Mouse (Mus musculus) myocyte (in vitro differentiated cells): ENCODE measurements around the gene Fkbp14. TPM values are rescaled to one million over a fixed set of nuclear protein-coding genes. Genes with fewer than 3 reads are reported as not detected.

Experiments
- H3K27me3 ChIP-seq: one replicate; pipeline ENCODE4 v1.6.1; 2011; ENCODE audit not compliant: control insufficient read depth, insufficient read depth, insufficient read length
- H3K36me3 ChIP-seq: one replicate; pipeline ENCODE4 v1.6.1; 2011; ENCODE audit not compliant: control insufficient read depth, insufficient read depth
- H3K4me2 ChIP-seq: one replicate; pipeline ENCODE4 v1.6.1; 2011; ENCODE audit warnings: low read depth, control low read depth
- H3K4me3 ChIP-seq: one replicate; pipeline ENCODE4 v1.5.1; 2011; ENCODE audit warnings: mild to moderate bottlenecking, control low read depth, moderate library complexity
- H3K79me2 ChIP-seq: one replicate; pipeline ENCODE4 v1.6.1; 2011; ENCODE audit not compliant: control insufficient read depth, insufficient read depth
- H3ac ChIP-seq: one replicate; pipeline ENCODE4 v1.6.1; 2011; ENCODE audit not compliant: control insufficient read depth, insufficient read length
- CEBPB ChIP-seq: IDR thresholded peaks from 2 replicates; pipeline ENCODE4 v1.6.1; 2011; ENCODE audit warnings: mild to moderate bottlenecking, moderate library complexity; ENCODE audit not compliant: poor library complexity, insufficient read depth, severe bottlenecking
- E2F4 ChIP-seq: IDR thresholded peaks from one replicate; pipeline ENCODE4 v1.6.1; 2011; ENCODE audit warnings: mild to moderate bottlenecking, control low read depth, moderate library complexity; ENCODE audit not compliant: insufficient read depth
- MAX ChIP-seq: IDR thresholded peaks from one replicate; pipeline ENCODE4 v1.6.1; 2011; ENCODE audit warnings: low read depth, mild to moderate bottlenecking, control low read depth
- MYOD1 ChIP-seq, 3 experiments: IDR thresholded peaks; one replicate each; pipeline ENCODE4 v1.6.1; 2011; ENCODE audit warnings: control low read depth in 2 of 3, low read depth in 2 of 3, mild to moderate bottlenecking in 2 of 3, moderate library complexity in 1 of 3; ENCODE audit not compliant: insufficient read length in 2 of 3, control insufficient read depth in 1 of 3
- MYOG ChIP-seq, 3 experiments: IDR thresholded peaks; one replicate each; pipeline ENCODE4 v1.6.1; 2011; ENCODE audit warnings: control low read depth in 2 of 3, low read depth in 2 of 3, mild to moderate bottlenecking in 2 of 3; ENCODE audit not compliant: insufficient read length in 2 of 3, control insufficient read depth in 1 of 3, insufficient read depth in 1 of 3
- POLR2A ChIP-seq: IDR thresholded peaks from one replicate; pipeline ENCODE4 v1.6.1; 2011; ENCODE audit warnings: low read depth, mild to moderate bottlenecking, control low read depth, moderate library complexity; ENCODE audit not compliant: insufficient read length
- POLR2AphosphoS2 ChIP-seq: IDR thresholded peaks from one replicate; pipeline ENCODE4 v1.6.1; 2011; ENCODE audit warnings: low read depth, control low read depth; ENCODE audit not compliant: insufficient read length
- REST ChIP-seq: IDR thresholded peaks from one replicate; pipeline ENCODE4 v1.6.1; 2011; ENCODE audit warnings: mild to moderate bottlenecking, control low read depth, moderate library complexity; ENCODE audit not compliant: insufficient read depth, insufficient read length
- SRF ChIP-seq: IDR thresholded peaks from one replicate; pipeline ENCODE4 v1.6.1; 2011; ENCODE audit warnings: low read depth; ENCODE audit not compliant: control insufficient read depth, insufficient read length
- TCF12 ChIP-seq: IDR thresholded peaks from one replicate; pipeline ENCODE4 v1.6.1; 2011; ENCODE audit warnings: mild to moderate bottlenecking, control low read depth; ENCODE audit not compliant: poor library complexity, insufficient read depth, severe bottlenecking
- TCF3 ChIP-seq: IDR thresholded peaks from one replicate; pipeline ENCODE4 v1.6.1; 2011; ENCODE audit warnings: low read depth, control low read depth; ENCODE audit not compliant: insufficient read length
- USF1 ChIP-seq: IDR thresholded peaks from one replicate; pipeline ENCODE4 v1.6.1; 2011; ENCODE audit warnings: low read depth, mild to moderate bottlenecking, control low read depth, moderate library complexity
- polyA plus RNA-seq: library from polyadenylated mRNA; unstranded; fragments of >200 nt; fragmentation: generic; extraction: Trizol; gene quantifications from one replicate; pipeline ENCODE4 v1.2.1, GENCODE M21; 2012; ENCODE audit warnings: missing spikeins

The Fkbp14 gene
- polyA plus RNA-seq, 1 experiment = 6.0 TPM

GRCm38 (mm10) chr6:54628381-54628780 is 31.3 kb upstream of the Fkbp14 start:
- Histone ChIP-seq H3K27me3 (no peaks in the 10 kb centered on the region), H3K4me3 (no peak overlapping the region), H3ac (no peak overlapping the region), H3K79me2 (no peaks in the 10 kb centered on the region), H3K4me2 (no peak overlapping the region), H3K36me3 (peaks cover 27% of the 10 kb centered on the region)
- TF ChIP-seq TCF3 (no peak), CEBPB (no peak), MAX (no peak), USF1 (no peak), SRF (no peak), MYOD1 (IDR thresholded peaks at IDR 0.05; ENCODE audit: control insufficient read depth in 1 of 3, insufficient read length in 2 of 3, low read depth in 2 of 3) (no peak), POLR2AphosphoS2 (no peak), TCF12 (no peak)

- Histone ChIP-seq H3K27me3 (no peaks in the 10 kb centered on the region), H3K4me2 (no peak overlapping the region), H3ac (no peak overlapping the region), H3K79me2 (no peaks in the 10 kb centered on the region), H3K4me3 (no peak overlapping the region), H3K36me3 (peaks cover 20% of the 10 kb centered on the region)
- TF ChIP-seq TCF12 (no peak), SRF (no peak), E2F4 (no peak), USF1 (no peak), MAX (no peak), POLR2AphosphoS2 (no peak)
Observed at GRCm38 (mm10) chr6:54620357-54620756, 23.2 kb upstream of the Fkbp14 start.

GRCm38 (mm10) chr6:54619530-54619929 is 22.4 kb upstream of the Fkbp14 start:
- Histone ChIP-seq H3K4me3 (no peak overlapping the region), H3K79me2 (no peaks in the 10 kb centered on the region), H3K27me3 (no peaks in the 10 kb centered on the region), H3K4me2 (no peak overlapping the region), H3K36me3 (peaks cover 15% of the 10 kb centered on the region), H3ac (no peak overlapping the region)
- TF ChIP-seq MYOG (IDR thresholded peaks at IDR 0.05; ENCODE audit: control insufficient read depth in 1 of 3, insufficient read depth in 1 of 3, insufficient read length in 2 of 3, low read depth in 2 of 3) (no peak), MYOD1 (IDR thresholded peaks at IDR 0.05; ENCODE audit: control insufficient read depth in 1 of 3, insufficient read length in 2 of 3, low read depth in 2 of 3) (no peak), TCF12 (no peak), USF1 (no peak), CEBPB (no peak), POLR2A (no peak), MAX (no peak), POLR2AphosphoS2 (no peak), TCF3 (no peak), REST (no peak), E2F4 (no peak), SRF (no peak)

GRCm38 (mm10) chr6:54617363-54617762 is 20.3 kb upstream of the Fkbp14 start:
- Histone ChIP-seq H3K79me2 (no peaks in the 10 kb centered on the region), H3K27me3 (no peaks in the 10 kb centered on the region), H3K4me3 (no peak overlapping the region), H3K36me3 (peaks cover 15% of the 10 kb centered on the region), H3K4me2 (no peak overlapping the region), H3ac (no peak overlapping the region)
- TF ChIP-seq E2F4 (no peak), MYOG (IDR thresholded peaks at IDR 0.05; ENCODE audit: control insufficient read depth in 1 of 3, insufficient read depth in 1 of 3, insufficient read length in 2 of 3, low read depth in 2 of 3) (no peak), MAX (no peak), MYOD1 (IDR thresholded peaks at IDR 0.05; ENCODE audit: control insufficient read depth in 1 of 3, insufficient read length in 2 of 3, low read depth in 2 of 3) (no peak), TCF3 (no peak), POLR2AphosphoS2 (no peak), REST (no peak), TCF12 (no peak)

GRCm38 (mm10) chr6:54606241-54606640 is 9.1 kb upstream of the Fkbp14 start:
- TF ChIP-seq MYOD1 (IDR thresholded peaks at IDR 0.05; ENCODE audit: control insufficient read depth in 1 of 3, insufficient read length in 2 of 3, low read depth in 2 of 3) (no peak), POLR2A (no peak), POLR2AphosphoS2 (no peak), CEBPB (no peak), SRF (no peak), REST (no peak), MYOG (IDR thresholded peaks at IDR 0.05; ENCODE audit: control insufficient read depth in 1 of 3, insufficient read depth in 1 of 3, insufficient read length in 2 of 3, low read depth in 2 of 3) (no peak), MAX (no peak), E2F4 (no peak), USF1 (no peak), TCF12 (no peak), TCF3 (no peak)
- H3K27me3 ChIP-seq = no peaks in the 10 kb centered on the region
- no peak overlapping the region for H3K4me3 ChIP-seq
- H3K4me2 ChIP-seq = no peak overlapping the region
- H3K79me2 ChIP-seq = no peaks in the 10 kb centered on the region
- no peaks in the 10 kb centered on the region for H3K36me3 ChIP-seq
- no peak overlapping the region for H3ac ChIP-seq
